Mouse (Mus musculus) liver, postnatal 0 days (tissue): Measurements from ENCODE around the gene Psmd3. TPM values are rescaled to one million over a fixed set of nuclear protein-coding genes. Genes with fewer than 3 reads are reported as not detected.
"Not testable (repeated sequence)": the region's sequence is repeated elsewhere in the genome, so short reads cannot be mapped to it uniquely, and the experiment has no call there.

ENCODE experiments used
- ATAC-seq: fragments of 200-750 bp; cut with Nextera tagmentation; 2 replicates; pipeline ENCODE4 v1.8.0; 2017; ENCODE audit warnings: mild to moderate bottlenecking, moderate library complexity
- DNase-seq: peaks from one replicate; pipeline ENCODE4 v3.0.0-alpha.2; 2016
- H3K27ac ChIP-seq: fragments of 300-500 bp; sonication (generic); 2 replicates; pipeline ENCODE4 v1.5.1; 2014; ENCODE audit warnings: antibody characterized with exemption, moderate library complexity, mild to moderate bottlenecking, low read depth
- H3K27me3 ChIP-seq: fragments of 300-500 bp; sonication (generic); 2 replicates; pipeline ENCODE4 v1.6.1; 2014; ENCODE audit warnings: low read length, control low read depth, mixed read lengths; ENCODE audit not compliant: insufficient read depth
- H3K36me3 ChIP-seq: fragments of 300-500 bp; sonication (generic); replicated peaks from 2 replicates; pipeline ENCODE4 v1.6.1; 2014; ENCODE audit warnings: mild to moderate bottlenecking, control low read depth, low read length, moderate library complexity, mixed read lengths; ENCODE audit not compliant: insufficient read depth
- H3K4me1 ChIP-seq: fragments of 300-500 bp; sonication (generic); 2 replicates; pipeline ENCODE4 v1.6.1; 2014; ENCODE audit warnings: antibody characterized with exemption, mild to moderate bottlenecking, control low read depth; ENCODE audit not compliant: insufficient read depth
- H3K4me2 ChIP-seq: fragments of 300-500 bp; sonication (generic); 2 replicates; pipeline ENCODE4 v1.6.1; 2014; ENCODE audit warnings: low read depth, mild to moderate bottlenecking, low read length, moderate library complexity, mixed read lengths
- H3K4me3 ChIP-seq: fragments of 300-500 bp; sonication (generic); 2 replicates; pipeline ENCODE4 v1.5.1; 2014; ENCODE audit warnings: low read depth, low read length
- H3K9ac ChIP-seq: fragments of 300-500 bp; sonication (generic); replicated peaks from 2 replicates; pipeline ENCODE4 v1.6.1; 2014; ENCODE audit warnings: mild to moderate bottlenecking, moderate library complexity
- H3K9me3 ChIP-seq: fragments of 300-500 bp; sonication (generic); 2 replicates; pipeline ENCODE4 v1.6.1; 2016; ENCODE audit warnings: mild to moderate bottlenecking, control low read depth, low read length, mixed read lengths
- CTCF ChIP-seq: sonication (generic); IDR thresholded peaks from 2 replicates; pipeline ENCODE4 v1.5.1; 2016; ENCODE audit warnings: antibody characterized with exemption, low read depth
- EP300 ChIP-seq: IDR thresholded peaks from 2 replicates; pipeline ENCODE4 v1.6.1; 2016; ENCODE audit warnings: antibody characterized with exemption, low read depth, mild to moderate bottlenecking
- WGBS: fragments of 180-500 bp; shearing (Covaris S2); extraction: QIAGEN DNeasy Blood & Tissue Kit; methylation state at CpG from one replicate; pipeline ENCODE4 v1.1.7; 2014; ENCODE audit not compliant: insufficient replicate concordance; 5-methylcytosine and 5-hydroxymethylcytosine counted together
- polyA plus RNA-seq: library from polyadenylated mRNA; unstranded; fragments of >200 nt; fragmentation: Nextera tagmentation; extraction: Ambion mirVana; gene quantifications from 2 replicates; pipeline ENCODE4 v1.2.1, GENCODE M21; 2015

Gene Psmd3
- polyA plus RNA-seq, 1 experiment from 2014 or later, result 71.0 TPM

GRCm38 (mm10) chr11:98730727-98731126, 48.4 kb downstream of the Psmd3 start:
- Histone ChIP-seq H3K27me3 (no peaks in the 10 kb centered on the region), H3K9me3 (peaks cover 5% of the 10 kb centered on the region; the same call in 1 of the 2 replicates), H3K36me3 (0 out of 2 replicates have a peak, but pooled peaks cover 5% of the 10 kb centered on the region), H3K9ac (no peak overlapping the region), H3K4me1 (peaks cover 5% of the 10 kb centered on the region), H3K4me2 (no peak overlapping the region), H3K4me3 (no peak overlapping the region), H3K27ac (no peak overlapping the region)
- ATAC-seq (no peak), DNase-seq (no peak)
- 65% methylated on average over 4 of the region's 4 CpGs for WGBS
- TF ChIP-seq CTCF, result no peak
- no peak for TF ChIP-seq EP300

DNA sequence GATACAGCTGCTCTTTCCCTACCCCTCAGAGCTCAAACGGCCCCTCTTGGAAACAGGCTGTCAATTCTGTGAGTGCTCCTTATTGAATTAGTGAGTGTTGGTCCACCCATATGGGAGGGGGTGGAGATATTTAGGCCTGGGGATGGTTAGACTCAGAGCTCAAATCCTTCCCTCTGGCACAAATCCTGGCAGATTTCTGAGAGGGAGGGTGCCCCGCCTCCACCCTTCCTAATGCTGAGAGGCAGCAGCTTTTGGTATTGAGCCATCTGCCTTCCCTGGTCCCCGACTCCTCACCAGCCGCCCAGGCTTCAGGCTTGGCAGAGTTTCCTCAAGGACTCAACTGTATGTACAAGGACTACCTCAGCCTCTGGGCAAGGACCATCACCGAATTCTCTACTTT, 48.8 kb downstream of the Psmd3 start:
- H3K27ac ChIP-seq, result no peak overlapping the region
- H3K9me3 ChIP-seq, result peaks cover 5% of the 10 kb centered on the region; the same call in 1 of the 2 replicates
- ATAC-seq, result no peak
- WGBS, result 61% methylated on average over 5 of the region's 5 CpGs
- H3K9ac ChIP-seq, result no peak overlapping the region
- H3K4me3 ChIP-seq, result no peak overlapping the region
- no peaks in the 10 kb centered on the region for H3K27me3 ChIP-seq
- H3K36me3 ChIP-seq, result 0 out of 2 replicates have a peak, but pooled peaks cover 5% of the 10 kb centered on the region
- H3K4me2 ChIP-seq, result no peak overlapping the region
- TF ChIP-seq EP300 (no peak), CTCF (no peak)
- H3K4me1 ChIP-seq, result peaks cover 5% of the 10 kb centered on the region
- DNase-seq, result no peak

DNA sequence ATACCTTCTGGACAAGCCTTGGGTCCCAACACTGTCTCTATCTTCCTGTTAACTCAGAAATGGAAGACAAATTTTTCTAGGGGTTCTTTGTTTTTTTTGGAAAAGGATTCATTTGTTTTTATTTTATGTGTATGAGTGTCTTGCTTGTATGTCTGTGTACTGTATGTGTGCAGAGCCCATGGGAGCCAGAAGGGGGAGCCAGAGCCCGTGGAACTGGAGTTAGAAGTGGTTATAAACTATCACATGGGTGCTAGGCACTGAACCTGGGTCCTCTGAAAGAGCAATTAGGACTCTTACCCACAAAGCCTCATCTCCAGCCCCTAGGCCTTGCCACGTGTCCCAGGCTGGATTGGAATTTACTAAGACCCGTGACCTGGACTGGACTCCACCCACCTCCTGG, 51.7 kb downstream of the Psmd3 start:
- ATAC-seq, result no peak
- TF ChIP-seq CTCF (peak; percentile 51), EP300 (no peak)
- Histone ChIP-seq H3K27me3 (no peaks in the 10 kb centered on the region), H3K27ac (no peak overlapping the region), H3K4me3 (no peak overlapping the region), H3K9ac (no peak overlapping the region), H3K36me3 (no peaks in the 10 kb centered on the region), H3K9me3 (peaks cover 5% of the 10 kb centered on the region; the same call in 1 of the 2 replicates), H3K4me2 (no peak overlapping the region), H3K4me1 (no peaks in the 10 kb centered on the region; the same call in 1 of the 2 replicates)
- WGBS, result 68% methylated on average over 3 of the region's 3 CpGs
- no peak for DNase-seq

- no peak overlapping the region for H3K9ac ChIP-seq
- H3K4me2 ChIP-seq, result no peak overlapping the region
- H3K27me3 ChIP-seq, result no peaks in the 10 kb centered on the region
- no peaks in the 10 kb centered on the region for H3K36me3 ChIP-seq
- peaks cover 5% of the 10 kb centered on the region; the same call in 1 of the 2 replicates for H3K9me3 ChIP-seq
- no peak for ATAC-seq
- H3K27ac ChIP-seq, result no peak overlapping the region
- 88% methylated on average over 4 of the region's 4 CpGs for WGBS
- TF ChIP-seq EP300 (no peak), CTCF (no peak)
- H3K4me3 ChIP-seq, result no peak overlapping the region
- DNase-seq, result no peak
- H3K4me1 ChIP-seq, result peaks cover 4% of the 10 kb centered on the region
Measured at GRCm38 (mm10) chr11:98735111-98735510, 52.8 kb downstream of the Psmd3 start.

GRCm38 (mm10) chr11:98736176-98736575, 53.8 kb downstream of the Psmd3 start:
- Histone ChIP-seq H3K4me2 (no peak overlapping the region), H3K9ac (no peak overlapping the region), H3K4me1 (peaks cover 13% of the 10 kb centered on the region), H3K9me3 (peaks cover 5% of the 10 kb centered on the region; the same call in 1 of the 2 replicates), H3K27me3 (no peaks in the 10 kb centered on the region), H3K4me3 (no peak overlapping the region), H3K27ac (no peak overlapping the region), H3K36me3 (no peaks in the 10 kb centered on the region)
- ATAC-seq (no peak), DNase-seq (no peak)
- 71% methylated on average over 1 of the region's 1 CpGs for WGBS
- no peak for TF ChIP-seq EP300
- no peak for TF ChIP-seq CTCF

- H3K4me3 ChIP-seq, H3K9ac ChIP-seq, H3K9me3 ChIP-seq, DNase-seq, H3K4me2 ChIP-seq, H3K27me3 ChIP-seq, ATAC-seq, H3K36me3 ChIP-seq, H3K27ac ChIP-seq: not testable (repeated sequence)
- 84% methylated on average over 2 of the region's 2 CpGs for WGBS
- H3K4me1 ChIP-seq, result peaks cover 14% of the 10 kb centered on the region
Measured at GRCm38 (mm10) chr11:98737220-98737619, 54.9 kb downstream of the Psmd3 start.
